Mouse (Mus musculus) frontal cortex, postnatal 10 days (tissue): ENCODE data around the gene Psat1.

Experiments used
- DNase-seq, 2 experiments: peaks; one replicate each; pipeline ENCODE4 v3.0.0; 2022; ENCODE audit warnings: low spot score in 2 of 2, mixed read lengths in 1 of 2

Gene Psat1

GRCm38 (mm10) chr19:15947237-15947636 is at the start of gene Psat1:
Gene Psat1 (minus strand): TSS chr19:15947337.
- no peak for DNase-seq

- no peak for DNase-seq
These were observed 43.0 kb upstream of the Psat1 start for GRCm38 (mm10) chr19:15990102-15990501.

GRCm38 (mm10) chr19:15985172-15985713 is 38.1 kb upstream of the Psat1 start:
- DNase-seq: no peak

GRCm38 (mm10) chr19:15984449-15985171 is 37.5 kb upstream of the Psat1 start, which contains the start of gene Cep78:
Gene Cep78 (minus strand): TSS chr19:15984989.
- DNase-seq: peak; percentile 84 to 91

- DNase-seq: no peak
These were observed 36.7 kb upstream of the Psat1 start for GRCm38 (mm10) chr19:15983739-15984344.

- no peak for DNase-seq
These were observed 36.0 kb upstream of the Psat1 start for GRCm38 (mm10) chr19:15982926-15983738.

GRCm38 (mm10) chr19:15981861-15982260 is 34.7 kb upstream of the Psat1 start:
- DNase-seq: peak in 1 of 2 experiments; percentile 42

GRCm38 (mm10) chr19:15973365-15973764 is 26.2 kb upstream of the Psat1 start:
- no peak for DNase-seq

- no peak for DNase-seq
These were observed 17.9 kb upstream of the Psat1 start for GRCm38 (mm10) chr19:15965082-15965481.

- DNase-seq: no peak
These were observed 17.4 kb upstream of the Psat1 start for GRCm38 (mm10) chr19:15964533-15964932.

GRCm38 (mm10) chr19:15963011-15963695 is 16.0 kb upstream of the Psat1 start:
- no peak for DNase-seq

- no peak for DNase-seq
These were observed 15.2 kb upstream of the Psat1 start for GRCm38 (mm10) chr19:15962313-15962712.

- no peak for DNase-seq
These were observed 3.1 kb upstream of the Psat1 start for GRCm38 (mm10) chr19:15950225-15950624.

GRCm38 (mm10) chr19:15948867-15949266 is 1.7 kb upstream of the Psat1 start:
- DNase-seq: no peak

- no peak for DNase-seq
These were observed 1.3 kb upstream of the Psat1 start for GRCm38 (mm10) chr19:15948426-15948825.

GRCm38 (mm10) chr19:15946663-15947062 is 474 bp downstream of the Psat1 start:
- DNase-seq: no peak

- DNase-seq: no peak
These were observed 4.1 kb downstream of the Psat1 start for GRCm38 (mm10) chr19:15943117-15943423.

- no peak for DNase-seq
These were observed 4.6 kb downstream of the Psat1 start for GRCm38 (mm10) chr19:15942421-15943116.

GRCm38 (mm10) chr19:15941399-15941798 is 5.7 kb downstream of the Psat1 start:
- no peak for DNase-seq

GRCm38 (mm10) chr19:15925719-15926045 is 21.5 kb downstream of the Psat1 start:
- DNase-seq: peak; percentile 61 to 65
